Mouse (Mus musculus) forebrain, postnatal 0 days (tissue): ENCODE data around the gene Spaca4. TPM values are rescaled to one million over a fixed set of nuclear protein-coding genes. Genes with fewer than 3 reads are reported as not detected.
A peak's percentile ranks its signal among the peaks of the same experiment; 100 is the strongest.

Source experiments
- ATAC-seq: fragments of 200-750 bp; cut with Nextera tagmentation; 2 replicates; pipeline ENCODE4 v1.8.0; 2017; ENCODE audit warnings: mild to moderate bottlenecking, moderate library complexity
- DNase-seq: peaks from one replicate; pipeline ENCODE4 v3.0.0-alpha.2; 2015
- H3K27ac ChIP-seq: fragments of 300-500 bp; sonication (generic); 2 replicates; pipeline ENCODE4 v1.5.1; 2014; ENCODE audit warnings: low read depth, mild to moderate bottlenecking, antibody characterized with exemption, low read length, moderate library complexity, mixed read lengths
- H3K27me3 ChIP-seq: fragments of 300-500 bp; sonication (generic); 2 replicates; pipeline ENCODE4 v1.6.1; 2014; ENCODE audit warnings: mild to moderate bottlenecking, low read length, mixed read lengths; ENCODE audit not compliant: insufficient read depth
- H3K36me3 ChIP-seq: fragments of 300-500 bp; sonication (generic); 2 replicates; pipeline ENCODE4 v1.6.1; 2014; ENCODE audit warnings: mild to moderate bottlenecking, moderate library complexity; ENCODE audit not compliant: insufficient read depth
- H3K4me1 ChIP-seq: fragments of 300-500 bp; sonication (generic); 2 replicates; pipeline ENCODE4 v1.6.1; 2014; ENCODE audit warnings: antibody characterized with exemption; ENCODE audit not compliant: insufficient read depth
- H3K4me2 ChIP-seq: fragments of 300-500 bp; sonication (generic); 2 replicates; pipeline ENCODE4 v1.6.1; 2014; ENCODE audit warnings: low read depth, mild to moderate bottlenecking, moderate library complexity
- H3K4me3 ChIP-seq: fragments of 300-500 bp; sonication (generic); 2 replicates; pipeline ENCODE4 v1.5.1; 2014; ENCODE audit warnings: low read depth, low read length, mixed read lengths
- H3K9ac ChIP-seq: fragments of 300-500 bp; sonication (generic); 2 replicates; pipeline ENCODE4 v1.6.1; 2014; ENCODE audit warnings: mild to moderate bottlenecking
- H3K9me3 ChIP-seq: fragments of 300-500 bp; sonication (generic); 2 replicates; pipeline ENCODE4 v1.6.1; 2016; ENCODE audit warnings: low read length
- CTCF ChIP-seq: sonication (generic); IDR thresholded peaks from 2 replicates; pipeline ENCODE4 v1.5.1; 2016; ENCODE audit warnings: antibody characterized with exemption, control low read depth, low read depth
- WGBS: fragments of 180-500 bp; shearing (Covaris S2); extraction: QIAGEN DNeasy Blood & Tissue Kit; methylation state at CpG from one replicate; pipeline ENCODE4 v1.1.7; 2014; 5-methylcytosine and 5-hydroxymethylcytosine counted together
- polyA plus RNA-seq: library from polyadenylated mRNA; unstranded; fragments of >200 nt; fragmentation: Nextera tagmentation; extraction: Ambion mirVana; gene quantifications from 2 replicates; pipeline ENCODE4 v1.2.1, GENCODE M21; 2015
- total RNA-seq: library from RNA; depleted of rRNA; stranded (reverse); fragments of >200 nt; gene quantifications from 2 replicates; pipeline ENCODE4 v1.2.3, GENCODE M21; 2014

The Spaca4 gene
- total and polyA plus RNA-seq, 2 experiments from 2014 or later: not detected

DNA sequence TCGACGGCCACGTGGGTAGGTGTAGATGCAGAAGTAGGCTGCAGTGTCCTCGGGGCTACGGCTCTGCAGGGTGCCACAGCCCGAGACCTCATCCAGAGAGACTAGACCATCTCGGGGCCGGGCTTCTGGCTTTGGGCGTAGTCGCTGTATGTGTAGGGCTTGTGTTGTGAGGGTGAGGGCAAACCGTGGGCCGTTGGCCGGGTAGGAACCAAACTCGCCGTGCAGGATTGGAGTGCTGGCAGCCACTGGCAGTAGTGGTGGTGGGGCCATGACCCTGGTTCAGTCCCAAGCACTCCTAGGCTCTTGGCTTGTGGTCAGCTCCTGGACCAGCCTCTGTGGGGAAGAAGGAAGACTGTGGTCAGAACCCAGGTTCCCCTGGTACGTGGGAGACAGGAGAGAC lies 12.2 kb downstream of the Spaca4 start:
- no peaks in the 10 kb centered on the region for H3K27me3 ChIP-seq
- 91% methylated on average over 16 of the region's 16 CpGs for whole genome bisulfite sequencing
- DNase-seq (no peak), ATAC-seq (no peak)
- peaks cover 35% of the 10 kb centered on the region for H3K36me3 ChIP-seq
- TF ChIP-seq CTCF: no peak
- no peak overlapping the region for H3K4me2 ChIP-seq
- no peak overlapping the region for H3K27ac ChIP-seq
- no peak overlapping the region for H3K4me3 ChIP-seq
- H3K9ac ChIP-seq: no peak overlapping the region
- H3K9me3 ChIP-seq: no peaks in the 10 kb centered on the region
- peaks cover 19% of the 10 kb centered on the region for H3K4me1 ChIP-seq

DNA sequence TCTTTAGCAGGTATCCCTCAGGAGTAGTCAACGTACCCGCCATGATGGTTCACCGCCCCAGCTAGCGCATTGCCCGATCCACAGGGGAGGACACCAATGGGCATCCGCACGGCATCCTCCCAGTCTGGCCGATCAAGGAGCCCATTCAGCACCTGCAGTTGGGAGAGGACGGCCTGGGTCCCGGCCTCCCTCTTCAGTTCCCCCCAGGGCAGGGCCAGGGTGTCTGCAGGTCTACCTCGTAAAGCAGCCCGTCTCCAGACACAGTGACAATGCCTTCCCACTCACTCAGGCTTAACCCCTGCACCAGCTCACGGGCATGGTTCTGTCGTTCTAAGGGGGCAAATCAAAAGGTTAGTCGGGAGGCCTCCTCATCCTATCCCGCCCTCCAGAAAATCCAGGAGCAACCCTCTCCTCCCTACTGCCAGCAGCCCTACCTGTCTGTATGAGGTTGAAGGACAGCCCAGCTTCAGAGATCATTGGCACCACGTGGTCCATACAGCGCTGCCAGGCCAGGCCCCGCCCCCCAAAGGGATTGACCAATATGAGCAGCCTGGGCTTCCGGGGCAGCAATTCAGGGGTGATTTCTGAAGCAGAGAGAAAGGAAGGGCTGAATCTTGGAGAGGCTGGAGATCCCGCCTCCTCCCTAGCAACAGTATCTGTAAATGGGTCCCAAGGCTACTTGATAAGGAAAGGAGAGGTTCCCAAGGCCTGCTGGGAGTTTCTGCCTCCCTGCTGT lies 13.4 kb downstream of the Spaca4 start:
- Histone ChIP-seq H3K4me3 (no peak overlapping the region), H3K9ac (no peak overlapping the region), H3K4me2 (no peak overlapping the region), H3K4me1 (peaks cover 28% of the 10 kb centered on the region), H3K27me3 (no peaks in the 10 kb centered on the region), H3K36me3 (peaks cover 35% of the 10 kb centered on the region), H3K27ac (no peak overlapping the region), H3K9me3 (no peaks in the 10 kb centered on the region)
- 90% methylated on average over 21 of the region's 21 CpGs for WGBS
- no peak for TF ChIP-seq CTCF
- DNase-seq (no peak), ATAC-seq (no peak)

DNA sequence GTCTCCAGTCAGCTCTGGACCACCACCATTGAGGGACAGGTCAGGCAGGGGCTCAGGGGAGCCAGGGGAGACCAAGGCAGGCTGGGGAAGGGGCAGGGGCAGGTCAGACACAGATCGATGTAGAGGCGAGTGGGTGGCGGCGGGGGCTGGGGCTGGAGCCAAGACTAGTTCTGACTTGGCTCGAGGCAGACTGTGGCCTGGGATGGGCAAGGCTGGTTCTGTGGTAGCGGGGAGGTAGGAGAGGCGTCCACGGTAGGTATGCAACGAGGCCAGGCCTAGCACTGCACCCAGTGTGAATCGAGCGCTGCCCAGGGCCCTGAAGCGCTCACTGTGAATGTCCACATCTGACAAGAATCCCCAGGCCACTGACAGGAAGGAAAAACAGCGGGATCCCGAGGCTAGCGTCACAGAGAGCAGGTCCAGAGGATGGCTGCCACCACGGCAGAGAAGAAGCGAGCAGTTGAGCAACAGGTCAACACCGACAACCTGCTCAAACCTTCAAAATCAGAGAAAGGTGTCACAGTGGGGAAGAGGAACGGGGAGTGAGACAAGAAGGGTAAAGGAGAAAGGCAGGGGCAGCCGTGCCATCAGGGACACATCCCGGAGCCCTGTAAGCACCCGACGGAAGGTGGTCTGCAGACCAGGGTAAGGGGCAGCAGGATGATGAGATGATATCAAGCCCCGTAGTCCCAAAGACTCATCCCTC lies 14.1 kb downstream of the Spaca4 start:
- Histone ChIP-seq H3K4me2 (no peak overlapping the region), H3K4me3 (no peak overlapping the region), H3K36me3 (peaks cover 35% of the 10 kb centered on the region), H3K9ac (no peak overlapping the region), H3K27ac (no peak overlapping the region), H3K27me3 (no peaks in the 10 kb centered on the region), H3K4me1 (peaks cover 33% of the 10 kb centered on the region), H3K9me3 (no peaks in the 10 kb centered on the region)
- no peak for TF ChIP-seq CTCF
- ATAC-seq: no peak
- no peak for DNase-seq
- 88% methylated on average over 24 of the region's 24 CpGs for WGBS

DNA sequence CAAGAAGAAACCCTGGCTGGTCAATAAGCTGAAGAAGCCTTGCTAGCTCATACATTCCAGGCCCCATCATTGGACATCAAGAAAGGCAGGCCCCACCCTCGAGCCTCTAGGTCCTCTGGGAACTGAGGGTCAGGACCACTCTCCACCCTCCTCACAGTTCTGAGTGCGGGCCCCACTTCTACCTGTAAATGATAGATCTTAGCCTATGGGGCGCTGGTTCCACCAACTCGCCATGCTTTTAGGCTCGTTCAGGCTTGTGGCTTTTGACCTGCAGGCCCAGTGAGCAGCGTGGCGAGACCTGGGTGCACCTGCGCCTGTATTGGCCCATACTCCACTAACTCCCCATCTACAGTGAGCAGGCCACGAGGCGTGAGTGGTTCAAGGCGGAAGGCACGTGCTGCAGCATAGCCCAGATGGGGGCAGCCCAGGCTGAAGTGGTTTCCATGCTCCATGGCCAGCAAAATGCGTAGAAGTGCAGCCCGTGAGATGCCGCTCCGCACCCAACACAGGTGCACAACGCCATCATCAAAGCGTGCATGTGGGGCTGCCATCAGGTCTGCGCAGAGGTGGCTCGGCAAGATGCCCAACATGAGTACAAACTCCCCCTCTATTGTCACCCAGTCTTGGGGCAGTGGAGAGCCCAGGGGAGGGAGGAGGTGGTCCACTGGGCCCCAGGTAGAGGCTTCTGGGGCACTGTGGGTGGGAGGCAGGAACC lies 15.0 kb downstream of the Spaca4 start:
- Histone ChIP-seq H3K9ac (no peak overlapping the region), H3K27me3 (no peaks in the 10 kb centered on the region), H3K9me3 (no peaks in the 10 kb centered on the region), H3K4me1 (peaks cover 30% of the 10 kb centered on the region), H3K4me2 (no peak overlapping the region), H3K27ac (no peak overlapping the region), H3K4me3 (no peak overlapping the region), H3K36me3 (peaks cover 35% of the 10 kb centered on the region)
- no peak for ATAC-seq
- no peak for DNase-seq
- 91% methylated on average over 20 of the region's 20 CpGs for WGBS
- TF ChIP-seq CTCF: no peak

DNA sequence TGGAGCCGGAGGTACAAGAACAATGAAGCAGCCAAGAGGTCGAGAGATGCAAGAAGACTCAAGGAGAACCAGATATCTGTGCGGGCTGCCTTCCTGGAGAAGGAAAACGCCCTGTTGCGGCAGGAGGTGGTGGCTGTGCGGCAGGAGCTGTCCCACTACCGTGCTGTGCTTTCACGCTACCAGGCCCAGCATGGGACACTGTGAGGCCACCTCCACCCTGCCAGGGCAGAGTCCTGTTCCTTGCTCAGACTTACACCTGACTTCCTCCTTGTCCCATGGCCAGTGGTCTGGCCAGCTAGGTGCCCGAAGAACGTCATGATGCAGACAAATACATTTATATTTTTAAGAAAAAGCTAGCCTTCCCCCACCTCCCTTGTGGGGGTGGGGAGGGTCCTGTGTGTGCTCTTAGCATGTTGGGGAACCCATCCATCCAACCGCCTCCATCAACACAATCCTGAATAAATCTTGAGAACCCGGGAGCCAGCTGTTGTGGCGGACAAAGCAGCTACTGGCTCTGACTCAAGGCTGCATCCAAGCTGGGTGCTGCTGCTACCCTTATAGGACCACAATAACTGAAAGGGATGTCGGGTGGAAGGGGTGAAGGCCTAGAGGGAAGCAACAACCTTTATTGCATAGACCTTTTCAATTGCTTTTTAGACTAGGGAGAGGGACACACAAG lies 15.8 kb downstream of the Spaca4 start:
- no peak overlapping the region for H3K4me3 ChIP-seq
- H3K4me2 ChIP-seq: no peak overlapping the region
- H3K9ac ChIP-seq: no peak overlapping the region
- H3K4me1 ChIP-seq: peaks cover 32% of the 10 kb centered on the region
- WGBS: 69% methylated on average over 14 of the region's 14 CpGs
- no peak for DNase-seq
- H3K9me3 ChIP-seq: no peaks in the 10 kb centered on the region
- no peak for TF ChIP-seq CTCF
- peak overlapping the region; percentile 87; the same call in 1 of the 2 replicates for H3K27ac ChIP-seq
- no peaks in the 10 kb centered on the region for H3K27me3 ChIP-seq
- peaks cover 35% of the 10 kb centered on the region for H3K36me3 ChIP-seq
- no peak for ATAC-seq

DNA sequence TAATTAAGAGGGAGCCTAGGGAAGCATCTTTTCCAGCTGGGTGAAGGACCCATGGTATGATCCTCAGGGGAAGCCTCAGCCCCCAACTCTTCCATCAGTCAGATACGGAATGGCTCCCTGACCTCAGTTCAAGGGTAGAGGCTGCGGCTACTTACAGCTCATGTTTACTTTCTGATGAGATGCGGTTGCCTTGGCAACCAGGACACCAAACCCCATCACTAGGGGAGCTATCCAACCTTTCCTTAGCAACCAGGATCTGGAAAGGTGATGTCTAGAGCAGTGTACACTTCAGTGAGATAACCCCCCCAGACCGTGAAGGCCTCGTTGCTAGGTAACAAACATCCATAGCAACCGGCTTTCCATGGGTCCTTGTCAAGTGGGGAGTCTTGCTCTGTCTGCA lies 16.6 kb downstream of the Spaca4 start:
- WGBS: 37% methylated on average over 6 of the region's 6 CpGs
- TF ChIP-seq CTCF: peak; percentile 5; the same call in 1 of the 2 replicates
- Histone ChIP-seq H3K9ac (no peak overlapping the region), H3K4me2 (peak overlapping the region; percentile 97), H3K4me3 (no peak overlapping the region), H3K4me1 (peaks cover 27% of the 10 kb centered on the region), H3K36me3 (peaks cover 35% of the 10 kb centered on the region), H3K9me3 (no peaks in the 10 kb centered on the region), H3K27me3 (no peaks in the 10 kb centered on the region), H3K27ac (peak overlapping the region; percentile 87)
- no peak for ATAC-seq
- peak; percentile 70 for DNase-seq
